Mouse (Mus musculus) forebrain, embryonic 14.5 days (tissue): ENCODE measurements around the gene Fam120a. TPM values are rescaled to one million over a fixed set of nuclear protein-coding genes. Genes with fewer than 3 reads are reported as not detected.

Experiments
- ATAC-seq: fragments of 200-750 bp; cut with Nextera tagmentation; 2 replicates; pipeline ENCODE4 v1.8.0; 2017; ENCODE audit warnings: mild to moderate bottlenecking, moderate library complexity
- DNase-seq: peaks from one replicate; pipeline ENCODE4 v3.0.0-alpha.2; 2015; ENCODE audit warnings: low spot score
- H3K27ac ChIP-seq: fragments of 300-500 bp; sonication (generic); 2 replicates; pipeline ENCODE4 v1.5.1; 2014; ENCODE audit warnings: low read depth, mild to moderate bottlenecking, control low read depth, low read length, moderate library complexity
- H3K27me3 ChIP-seq: fragments of 300-500 bp; sonication (generic); replicated peaks from 2 replicates; pipeline ENCODE4 v1.6.1; 2014; ENCODE audit warnings: low read length, control low read depth, mixed read lengths; ENCODE audit not compliant: control insufficient read depth, insufficient read depth
- H3K36me3 ChIP-seq: fragments of 300-500 bp; sonication (generic); 2 replicates; pipeline ENCODE4 v1.6.1; 2014; ENCODE audit warnings: low read length, control low read depth; ENCODE audit not compliant: control insufficient read depth, insufficient read depth
- H3K4me1 ChIP-seq: fragments of 300-500 bp; sonication (generic); 2 replicates; pipeline ENCODE4 v1.6.1; 2014; ENCODE audit warnings: antibody characterized with exemption, low read length, control low read depth; ENCODE audit not compliant: control insufficient read depth, insufficient read depth
- H3K4me2 ChIP-seq: fragments of 300-500 bp; sonication (generic); 2 replicates; pipeline ENCODE4 v1.6.1; 2014; ENCODE audit warnings: mild to moderate bottlenecking, control low read depth, low read length
- H3K4me3 ChIP-seq: fragments of 300-500 bp; sonication (generic); 2 replicates; pipeline ENCODE4 v1.5.1; 2014; ENCODE audit warnings: low read depth, low read length, control low read depth
- H3K9ac ChIP-seq: fragments of 300-500 bp; sonication (generic); 2 replicates; pipeline ENCODE4 v1.6.1; 2014; ENCODE audit warnings: mild to moderate bottlenecking, low read length, control low read depth, moderate library complexity
- H3K9me3 ChIP-seq: fragments of 300-500 bp; sonication (generic); replicated peaks from 2 replicates; pipeline ENCODE4 v1.6.1; 2016; ENCODE audit warnings: low read length, control low read depth, mixed read lengths; ENCODE audit not compliant: control insufficient read depth
- WGBS: fragments of 180-500 bp; shearing (Covaris S2); extraction: QIAGEN DNeasy Blood & Tissue Kit; methylation state at CpG from one replicate; pipeline ENCODE4 v1.1.7; 2014; 5-methylcytosine and 5-hydroxymethylcytosine counted together
- polyA plus RNA-seq: library from polyadenylated mRNA; unstranded; fragments of >200 nt; fragmentation: Nextera tagmentation; extraction: Ambion mirVana; gene quantifications from 2 replicates; pipeline ENCODE4 v1.2.1, GENCODE M21; 2014

The Fam120a gene
- polyA plus RNA-seq, 1 experiment from 2014 or later: 18.7 TPM

GRCm38 (mm10) chr13:48958608-48959007 lies 9.2 kb downstream of the Fam120a start:
- Histone ChIP-seq H3K4me2 (no peak overlapping the region), H3K9me3 (no peaks in the 10 kb centered on the region), H3K4me3 (no peak overlapping the region), H3K27me3 (no peaks in the 10 kb centered on the region), H3K27ac (no peak overlapping the region), H3K9ac (no peak overlapping the region), H3K4me1 (peaks cover 4% of the 10 kb centered on the region; the same call in 1 of the 2 replicates), H3K36me3 (no peaks in the 10 kb centered on the region)
- WGBS: 65% methylated on average over 4 of the region's 4 CpGs
- DNase-seq (no peak), ATAC-seq (no peak)

- no peaks in the 10 kb centered on the region for H3K27me3 ChIP-seq
- WGBS: 92% methylated on average over 4 of the region's 4 CpGs
Observed at GRCm38 (mm10) chr13:48954825-48955224, 13.0 kb downstream of the Fam120a start.

GRCm38 (mm10) chr13:48950600-48951241 lies 17.1 kb downstream of the Fam120a start:
- no peak overlapping the region for H3K9ac ChIP-seq
- H3K4me3 ChIP-seq: no peak overlapping the region
- 67% methylated on average over 5 of the region's 5 CpGs for WGBS
- ATAC-seq: no peak
- H3K4me1 ChIP-seq: no peaks in the 10 kb centered on the region
- no peak overlapping the region for H3K27ac ChIP-seq
- no peak for DNase-seq
- no peaks in the 10 kb centered on the region for H3K27me3 ChIP-seq
- no peaks in the 10 kb centered on the region for H3K9me3 ChIP-seq
- H3K36me3 ChIP-seq: peaks cover 16% of the 10 kb centered on the region
- H3K4me2 ChIP-seq: no peak overlapping the region

More at GRCm38 (mm10) chr13:48954825-48955224, 13.0 kb downstream of the Fam120a start:
- Histone ChIP-seq H3K9me3 (no peaks in the 10 kb centered on the region), H3K4me1 (peaks cover 4% of the 10 kb centered on the region; the same call in 1 of the 2 replicates), H3K27ac (no peak overlapping the region), H3K36me3 (no peaks in the 10 kb centered on the region), H3K4me3 (no peak overlapping the region), H3K9ac (no peak overlapping the region), H3K4me2 (no peak overlapping the region)
- no peak for ATAC-seq
- DNase-seq: no peak

- Histone ChIP-seq H3K4me3 (no peak overlapping the region), H3K4me2 (no peak overlapping the region), H3K27ac (no peak overlapping the region), H3K36me3 (peaks cover 25% of the 10 kb centered on the region), H3K27me3 (no peaks in the 10 kb centered on the region), H3K4me1 (no peaks in the 10 kb centered on the region), H3K9ac (no peak overlapping the region), H3K9me3 (no peaks in the 10 kb centered on the region)
- 89% methylated on average over 6 of the region's 6 CpGs for WGBS
- DNase-seq (no peak), ATAC-seq (no peak)
Observed at GRCm38 (mm10) chr13:48948951-48949350, 18.9 kb downstream of the Fam120a start.

GRCm38 (mm10) chr13:48944571-48944970 lies 23.2 kb downstream of the Fam120a start:
- H3K4me1 ChIP-seq: no peaks in the 10 kb centered on the region
- no peak overlapping the region for H3K4me2 ChIP-seq
- no peak overlapping the region for H3K27ac ChIP-seq
- 78% methylated on average over 1 of the region's 1 CpGs for WGBS
- no peak overlapping the region for H3K4me3 ChIP-seq
- H3K9me3 ChIP-seq: no peaks in the 10 kb centered on the region
- no peak for ATAC-seq
- no peaks in the 10 kb centered on the region for H3K27me3 ChIP-seq
- DNase-seq: no peak
- no peak overlapping the region for H3K9ac ChIP-seq
- peaks cover 43% of the 10 kb centered on the region for H3K36me3 ChIP-seq

- 81% methylated on average over 2 of the region's 2 CpGs for WGBS
- Histone ChIP-seq H3K4me3 (no peak overlapping the region), H3K4me2 (no peak overlapping the region), H3K27me3 (no peaks in the 10 kb centered on the region), H3K9me3 (no peaks in the 10 kb centered on the region), H3K36me3 (peaks cover 35% of the 10 kb centered on the region), H3K27ac (no peak overlapping the region), H3K4me1 (no peaks in the 10 kb centered on the region), H3K9ac (no peak overlapping the region)
- ATAC-seq: no peak
- DNase-seq: no peak
Observed at GRCm38 (mm10) chr13:48942471-48942870, 25.3 kb downstream of the Fam120a start.

- Histone ChIP-seq H3K9me3 (no peaks in the 10 kb centered on the region), H3K4me1 (no peaks in the 10 kb centered on the region), H3K36me3 (peaks cover 32% of the 10 kb centered on the region), H3K9ac (no peak overlapping the region), H3K27ac (no peak overlapping the region), H3K4me2 (no peak overlapping the region), H3K27me3 (no peaks in the 10 kb centered on the region), H3K4me3 (no peak overlapping the region)
- no peak for ATAC-seq
- WGBS: 74% methylated on average over 3 of the region's 3 CpGs
- no peak for DNase-seq
Observed at GRCm38 (mm10) chr13:48941773-48942172, 26.0 kb downstream of the Fam120a start.

GRCm38 (mm10) chr13:48934597-48934996 lies 33.2 kb downstream of the Fam120a start:
- no peak for DNase-seq
- H3K4me2 ChIP-seq: no peak overlapping the region
- no peak overlapping the region for H3K4me3 ChIP-seq
- no peaks in the 10 kb centered on the region for H3K9me3 ChIP-seq
- peaks cover 40% of the 10 kb centered on the region for H3K36me3 ChIP-seq
- H3K9ac ChIP-seq: no peak overlapping the region
- 72% methylated on average over 6 of the region's 6 CpGs for WGBS
- ATAC-seq: no peak
- H3K4me1 ChIP-seq: no peaks in the 10 kb centered on the region; the same call in 1 of the 2 replicates
- no peaks in the 10 kb centered on the region for H3K27me3 ChIP-seq
- H3K27ac ChIP-seq: no peak overlapping the region

- WGBS: 88% methylated on average over 3 of the region's 3 CpGs
- Histone ChIP-seq H3K36me3 (peaks cover 47% of the 10 kb centered on the region), H3K4me2 (no peak overlapping the region), H3K27ac (no peak overlapping the region), H3K27me3 (no peaks in the 10 kb centered on the region), H3K9ac (no peak overlapping the region), H3K4me3 (no peak overlapping the region), H3K4me1 (no peaks in the 10 kb centered on the region; the same call in 1 of the 2 replicates), H3K9me3 (no peaks in the 10 kb centered on the region)
- no peak for DNase-seq
- ATAC-seq: no peak
Observed at GRCm38 (mm10) chr13:48932692-48933091, 35.1 kb downstream of the Fam120a start.
